Mouse (Mus musculus): Measurements from ENCODE around the gene Ubqln2.

Gene Ubqln2

DNA sequence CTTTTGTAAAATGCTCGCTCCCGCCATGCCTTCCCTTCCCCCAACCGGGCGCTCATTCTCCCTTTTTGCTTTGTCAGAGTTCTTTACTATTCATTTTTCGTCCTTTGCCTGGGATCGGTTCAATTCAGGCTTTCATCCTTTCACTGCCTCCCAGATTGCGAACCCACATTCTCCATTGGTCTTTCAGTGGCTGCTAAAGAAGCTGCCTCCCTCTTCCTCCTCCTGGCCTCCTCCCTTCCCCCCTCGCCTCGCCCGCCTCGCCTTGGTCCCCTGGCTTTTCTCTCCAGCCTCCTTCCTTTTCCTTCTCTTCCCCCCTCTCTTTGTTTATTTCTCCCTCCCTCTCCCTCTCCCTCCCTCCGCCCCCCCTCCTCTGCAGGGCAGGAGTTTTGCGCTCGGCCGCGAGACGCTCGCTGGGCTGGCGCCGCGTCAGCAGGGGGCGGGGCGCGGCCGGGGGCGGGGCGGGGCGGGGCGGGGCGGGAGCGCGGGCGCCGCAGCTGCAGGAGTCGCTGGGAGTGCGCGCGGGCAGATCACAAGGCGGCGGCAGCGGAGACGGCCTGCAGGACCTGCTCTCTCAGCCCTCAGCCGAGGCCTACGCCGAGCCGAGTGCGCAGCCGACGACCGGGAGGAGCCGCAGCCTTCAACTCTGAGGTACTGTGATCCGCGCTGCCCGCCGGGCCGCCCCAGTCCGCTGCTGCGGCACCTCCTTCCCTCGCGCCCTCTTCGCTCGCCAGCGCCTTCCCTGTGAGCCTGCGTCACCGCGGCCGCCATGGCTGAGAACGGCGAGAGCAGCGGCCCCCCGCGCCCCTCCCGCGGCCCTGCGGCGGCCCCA is at the start of gene Ubqln2:
Ubqln2 (plus strand) TSS at position 540 of the 829 bp plus-strand sequence.
- DNase-seq (ENCODE audit: low read depth, low spot score) = peak; percentile 38

DNA sequence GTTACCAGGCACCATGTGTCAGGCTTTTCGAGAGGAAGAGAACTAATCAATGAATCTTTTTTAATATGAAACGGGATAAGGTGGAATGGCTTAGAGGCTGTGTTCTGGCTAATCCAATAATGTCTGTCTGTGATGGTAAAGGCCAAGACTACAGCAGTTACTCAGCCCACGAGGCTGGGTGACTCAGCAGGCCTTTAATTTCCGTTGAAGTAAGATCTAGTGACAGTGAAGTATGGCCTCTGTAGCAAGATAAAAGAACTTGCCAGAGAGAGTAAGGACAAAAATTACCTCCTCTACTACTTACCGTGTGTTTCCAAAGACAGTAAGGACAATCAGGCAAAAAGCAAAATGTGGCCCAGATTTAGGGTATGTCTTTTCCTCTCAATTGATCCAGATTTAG is 46.1 kb upstream of the Ubqln2 start:
- DNase-seq (ENCODE audit: low read depth, low spot score) = no peak

DNA sequence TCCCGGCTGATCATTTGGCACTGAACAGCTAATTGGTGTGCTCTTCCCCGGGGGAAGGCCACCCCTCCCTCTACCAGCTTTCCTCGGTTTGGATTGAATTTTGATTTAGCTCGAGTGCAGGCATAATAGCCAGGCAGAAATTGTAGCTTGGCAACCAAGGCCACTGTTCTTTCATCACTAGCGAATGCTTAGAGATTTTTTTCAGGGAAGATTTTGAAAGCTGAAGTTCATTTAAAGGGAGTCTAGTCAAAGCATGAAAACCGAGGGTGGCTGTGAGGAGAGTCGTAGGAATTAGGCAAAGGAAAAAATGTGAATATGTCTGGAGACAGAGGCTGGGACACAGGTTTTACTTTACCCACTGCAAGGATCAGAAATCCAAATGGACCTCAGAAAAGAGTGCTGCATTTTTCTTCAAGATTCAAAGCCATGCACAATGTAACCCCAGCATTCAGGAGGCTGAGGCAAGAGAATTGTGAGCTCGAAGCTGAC is 21.2 kb upstream of the Ubqln2 start:
- no peak for DNase-seq (ENCODE audit: low read depth, low spot score)

DNA sequence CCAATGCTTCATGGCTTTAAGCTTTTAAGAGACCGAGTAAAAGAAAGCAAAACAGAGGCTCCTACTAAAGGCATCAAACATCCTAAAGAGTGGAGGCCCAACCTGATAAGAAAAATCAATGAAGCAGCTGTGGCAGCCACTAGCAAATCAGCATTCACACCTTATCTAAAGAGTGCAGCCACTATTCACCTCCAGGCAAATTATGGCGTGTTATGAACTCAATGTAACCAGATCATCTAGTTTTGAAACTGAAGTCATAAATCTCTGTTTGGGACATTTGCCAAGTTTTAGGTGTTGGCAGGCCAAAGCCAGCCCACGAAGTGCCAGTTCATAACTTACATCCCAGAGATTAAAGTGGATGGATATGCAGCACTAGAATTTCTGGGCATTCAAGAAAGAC is 5.7 kb upstream of the Ubqln2 start:
- no peak for DNase-seq (ENCODE audit: low read depth, low spot score)

DNA sequence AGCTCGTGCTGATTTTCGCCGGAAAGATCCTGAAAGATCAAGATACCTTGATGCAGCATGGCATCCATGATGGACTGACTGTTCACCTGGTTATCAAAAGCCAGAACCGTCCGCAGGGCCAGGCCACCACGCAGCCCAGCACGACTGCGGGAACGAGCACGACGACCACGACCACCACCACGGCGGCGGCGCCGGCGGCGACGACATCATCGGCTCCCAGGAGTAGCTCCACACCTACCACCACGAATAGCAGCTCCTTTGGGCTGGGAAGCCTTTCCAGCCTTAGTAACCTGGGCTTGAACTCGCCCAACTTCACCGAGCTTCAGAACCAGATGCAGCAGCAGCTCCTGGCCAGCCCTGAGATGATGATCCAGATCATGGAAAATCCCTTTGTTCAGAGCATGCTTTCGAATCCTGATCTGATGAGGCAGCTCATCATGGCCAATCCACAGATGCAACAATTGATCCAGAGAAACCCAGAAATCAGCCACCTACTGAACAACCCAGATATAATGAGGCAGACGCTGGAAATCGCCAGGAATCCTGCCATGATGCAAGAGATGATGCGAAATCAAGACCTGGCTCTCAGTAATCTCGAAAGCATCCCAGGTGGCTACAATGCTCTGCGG is 752 bp downstream of the Ubqln2 start:
- DNase-seq (ENCODE audit: low read depth, low spot score) = no peak

DNA sequence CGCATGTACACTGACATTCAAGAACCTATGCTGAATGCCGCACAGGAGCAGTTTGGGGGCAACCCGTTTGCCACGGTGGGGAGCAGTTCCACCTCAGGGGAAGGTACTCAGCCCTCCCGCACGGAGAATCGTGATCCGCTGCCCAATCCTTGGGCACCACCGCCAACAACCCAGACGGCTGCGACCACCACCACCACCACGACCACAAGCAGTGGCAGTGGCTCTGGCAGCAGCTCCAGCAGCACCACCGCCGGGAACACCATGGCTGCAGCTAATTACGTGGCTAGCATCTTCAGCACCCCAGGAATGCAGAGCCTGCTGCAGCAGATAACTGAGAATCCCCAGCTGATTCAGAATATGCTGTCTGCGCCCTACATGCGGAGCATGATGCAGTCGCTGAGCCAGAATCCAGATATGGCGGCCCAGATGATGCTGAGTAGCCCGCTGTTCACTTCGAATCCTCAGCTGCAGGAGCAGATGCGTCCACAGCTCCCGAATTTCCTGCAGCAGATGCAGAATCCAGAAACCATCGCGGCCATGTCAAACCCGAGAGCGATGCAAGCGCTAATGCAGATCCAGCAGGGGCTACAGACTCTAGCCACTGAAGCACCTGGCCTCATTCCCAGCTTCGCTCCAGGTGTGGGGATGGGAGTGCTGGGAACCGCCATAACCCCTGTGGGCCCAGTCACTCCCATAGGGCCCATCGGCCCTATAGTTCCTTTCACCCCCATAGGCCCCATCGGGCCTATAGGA is 1.4 kb downstream of the Ubqln2 start:
- DNase-seq (ENCODE audit: low read depth, low spot score) = no peak

DNA sequence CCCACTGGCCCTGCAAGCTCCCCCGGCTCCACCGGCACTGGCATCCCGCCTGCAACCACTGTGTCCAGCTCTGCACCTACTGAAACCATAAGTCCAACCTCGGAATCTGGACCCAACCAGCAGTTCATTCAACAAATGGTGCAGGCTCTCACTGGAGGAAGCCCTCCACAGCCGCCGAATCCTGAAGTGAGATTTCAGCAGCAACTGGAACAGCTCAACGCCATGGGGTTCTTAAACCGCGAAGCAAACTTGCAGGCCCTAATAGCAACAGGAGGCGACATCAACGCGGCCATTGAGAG is 2.0 kb downstream of the Ubqln2 start:
- no peak for DNase-seq (ENCODE audit: low read depth, low spot score)

DNA sequence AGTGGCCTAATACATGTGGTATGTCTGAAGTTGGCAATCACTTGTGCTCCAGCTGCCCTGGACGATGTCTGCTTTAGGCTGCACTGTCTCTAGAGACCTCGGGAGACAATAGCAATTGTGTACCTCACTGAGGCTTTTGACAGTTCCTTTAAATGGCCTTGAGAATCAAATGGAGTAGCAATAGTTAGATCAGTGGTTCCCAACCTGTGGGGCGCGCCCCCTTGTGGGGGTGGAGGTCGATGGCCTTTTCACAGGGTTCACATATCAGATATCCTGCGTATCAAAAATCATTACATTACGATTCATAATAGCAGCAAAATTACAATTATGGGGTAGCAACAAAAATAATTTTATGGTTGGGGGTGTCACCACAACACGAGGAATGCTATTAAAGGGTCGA is 7.9 kb downstream of the Ubqln2 start:
- no peak for DNase-seq (ENCODE audit: low read depth, low spot score)

DNA sequence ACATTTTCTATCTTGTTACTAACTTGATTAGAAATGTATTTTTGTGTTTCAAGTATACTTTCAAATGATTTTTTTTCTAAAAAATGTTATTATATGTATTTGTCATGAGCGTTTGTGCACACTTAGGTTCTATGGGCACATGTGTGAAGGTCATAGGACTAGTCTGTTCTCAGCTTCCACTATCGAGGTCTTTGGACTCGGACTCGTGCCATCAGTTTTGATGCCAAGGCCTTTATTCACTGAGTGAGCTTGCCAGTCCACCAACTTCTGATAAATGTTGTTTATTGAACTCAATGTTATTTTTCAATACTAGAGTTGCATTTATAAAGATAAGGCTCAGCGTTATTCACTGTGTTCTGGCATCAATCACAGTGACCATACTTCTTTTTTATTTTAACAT is 17.5 kb downstream of the Ubqln2 start:
- DNase-seq (ENCODE audit: low read depth, low spot score) = no peak

DNA sequence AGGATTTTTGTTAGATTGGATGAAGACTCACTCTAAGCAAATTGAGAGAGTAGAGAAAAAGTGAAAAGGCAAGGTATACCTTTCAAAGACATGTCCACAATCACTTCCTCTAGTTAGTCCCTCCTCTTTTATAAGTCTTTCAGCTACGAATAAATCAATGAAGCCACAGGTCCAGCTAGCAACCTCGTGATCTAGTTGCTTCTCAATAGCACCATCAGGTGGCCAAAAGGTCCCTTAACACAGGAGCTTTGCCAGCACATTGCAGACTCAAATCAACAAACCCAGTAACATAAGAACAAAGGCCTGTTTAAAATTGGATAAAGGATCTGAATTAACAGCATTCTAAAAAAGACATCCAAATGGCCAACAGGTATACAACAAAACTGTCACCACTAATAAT is 30.4 kb downstream of the Ubqln2 start:
- no peak for DNase-seq (ENCODE audit: low read depth, low spot score)
